9 mouse cellular contexts compared by ENCODE assay signal in genomic region chr9:96167168-96167585, GRCm38 (mm10). TPM values are rescaled to one million over a fixed set of nuclear protein-coding genes. Genes with fewer than 3 reads are reported as not detected.
DNase-seq lines count a peak whose midpoint lies in the region; TF ChIP-seq lines count a peak whose summit lies in the region.
"Had no signal": no experiment of that assay in that cellular context is flagged by ENCODE, and none has a peak within 500 bp of the region (broad histone marks: within the 10 kb centered on the region; RNA-seq: fewer than 3 reads in every experiment).

No protein-coding gene starts in this region.

- peaks cover 6 to 8% of the 10 kb centered on the region in 2 experiments; a peak in 3 of 4 replicates for H3K4me1 ChIP-seq in ES-E14 (ENCODE audit: control insufficient read depth in 2 of 2, insufficient read depth in 2 of 2, low read length in 2 of 2, poor library complexity in 1 of 2)
- no peaks in the 10 kb centered on the region for H3K4me1 ChIP-seq in heart, embryonic 10.5 days
- H3K4me1 ChIP-seq: limb, embryonic 15.5 days had no signal

- WGBS in heart, embryonic 10.5 days, result 39% methylated on average over 5 of the region's 5 CpGs

- no peaks in the 10 kb centered on the region for H3K27me3 ChIP-seq in heart, embryonic 10.5 days (ENCODE audit: insufficient read depth, poor library complexity, severe bottlenecking)
- H3K27me3 ChIP-seq: limb, embryonic 15.5 days had no signal

- TF ChIP-seq CTCF in layer of hippocampus, adult 2 months (conservative IDR thresholded peaks at IDR 0.05), result peak; percentile 92

- DNase-seq in ES-E14 (ENCODE audit: low read depth, low spot score), result peak; percentile 89
- DNase-seq in adrenal gland, adult 8-10 months, result peak; percentile 77
- peak; percentile 58 for DNase-seq in embryo, embryonic 11.5 days (ENCODE audit: low read depth, low spot score)
- DNase-seq in heart, embryonic 10.5 days (ENCODE audit: low spot score), result peak; percentile 84
- peak; percentile 26 to 73 for DNase-seq in layer of hippocampus, adult 2 months (ENCODE audit: low spot score in 2 of 2)
- DNase-seq in lung, postnatal 4 days, result peak; percentile 57 to 75
- peak; percentile 11 to 15 for DNase-seq in right cerebral cortex, postnatal 36 days (ENCODE audit: low spot score in 2 of 2)
- peak; percentile 50 for DNase-seq in yolk sac, embryonic 10.5 days (ENCODE audit: low spot score)

- no peaks in the 10 kb centered on the region for H3K9me3 ChIP-seq in ES-E14 (ENCODE audit: control insufficient read depth, insufficient read depth, low read depth, low read length)
- no peaks in the 10 kb centered on the region for H3K9me3 ChIP-seq in heart, embryonic 10.5 days
- H3K9me3 ChIP-seq: limb, embryonic 15.5 days had no signal

- H3K27ac ChIP-seq in ES-E14 (ENCODE audit: insufficient read depth, low read depth, low read length, poor library complexity, severe bottlenecking), result no peak overlapping the region
- peak overlapping the region; percentile 44; the same call in 1 of the 2 replicates for H3K27ac ChIP-seq in heart, embryonic 10.5 days
- H3K27ac ChIP-seq in layer of hippocampus, adult 2 months, result no peak overlapping the region
- H3K27ac ChIP-seq: limb, embryonic 15.5 days had no signal

- H3K4me3 ChIP-seq in ES-E14 (ENCODE audit: insufficient read depth in 1 of 2, low read depth in 1 of 2, low read length in 2 of 2, poor library complexity in 1 of 2, severe bottlenecking in 1 of 2), result no peak overlapping the region
- H3K4me3 ChIP-seq in heart, embryonic 10.5 days, result no peak overlapping the region
- no peak overlapping the region for H3K4me3 ChIP-seq in layer of hippocampus, adult 2 months
- H3K4me3 ChIP-seq: limb, embryonic 15.5 days had no signal

- H3K9ac ChIP-seq in ES-E14 (ENCODE audit: insufficient read depth, low read depth, low read length, poor library complexity, severe bottlenecking), result no peak overlapping the region
- H3K9ac ChIP-seq: limb, embryonic 15.5 days had no signal

- in situ Hi-C loops in ES-E14 (cut with MboI; ENCODE audit: low sequenced_read_pairs in 2 of 2, unreplicated experiment in 2 of 2), result no loop called here

- peaks cover 8% of the 10 kb centered on the region for H3K36me3 ChIP-seq in ES-E14 (ENCODE audit: control insufficient read depth, insufficient read depth, low read length, poor library complexity, severe bottlenecking)
- peaks cover 6% of the 10 kb centered on the region; the same call in 1 of the 2 replicates for H3K36me3 ChIP-seq in heart, embryonic 10.5 days

TF ChIP-seq in ES-E14, 5 proteins besides CTCF, POLR2A, EP300 and RAD21:
- TF ChIP-seq ZC3H11A (IDR thresholded peaks at IDR 0.05; ENCODE audit: borderline replicate concordance, low read depth, low read length) (0 out of 2 replicates have a peak, but pooled peaks have one; percentile 16), MAFK (IDR thresholded peaks at IDR 0.05; ENCODE audit: insufficient read depth, low read depth, low read length) (no peak), ZNF384 (IDR thresholded peaks at IDR 0.05; ENCODE audit: low read depth, low read length) (no peak), HCFC1 (IDR thresholded peaks at IDR 0.05; ENCODE audit: borderline replicate concordance, insufficient read depth, low read length) (no peak)
TF ChIP-seq in ES-E14: peak in this region for 1.

RNA-seq across cellular contexts. Expression of gene Tfdp2, which starts 28.9 kb away (rescaled TPM):
- 45.6 and 54.9 TPM in 2 replicates for total RNA-seq in ES-E14 (2012; rRNA removed)
- total RNA-seq in adrenal gland, adult 8-10 months (2022), result 100 to 1,000 TPM in 3 of 4 experiments, 10 to 100 TPM in 1; 86.3 to 118 (median 111) TPM
- polyA plus RNA-seq in heart, embryonic 10.5 days (2016; fragmentation: Nextera tagmentation; extraction: Ambion mirVana), result 41.9 and 45.6 TPM in 2 replicates
- total RNA-seq in layer of hippocampus, adult 2 months (2021), result 10 to 100 TPM; 42.7 to 46.1 TPM

RNA-seq across cellular contexts. Expression of gene Gk5, which starts 48.0 kb away (rescaled TPM):
- total RNA-seq in ES-E14 (2012; rRNA removed), result 12.7 and 13.2 TPM in 2 replicates
- total RNA-seq in adrenal gland, adult 8-10 months (2022), result 10 to 100 TPM in 2 of 4 experiments, 1 to 10 TPM in 2; 7.1 to 15.3 (median 10.7) TPM
- polyA plus RNA-seq in heart, embryonic 10.5 days (2016; fragmentation: Nextera tagmentation; extraction: Ambion mirVana), result 3.9 and 4.7 TPM in 2 replicates
- total RNA-seq in layer of hippocampus, adult 2 months (2021), result 1 to 10 TPM; 4.5 to 5.6 TPM

Comparison
In these comparisons a context has a peak if more than half of its experiments do, and no peak if none do; other contexts are left out.
1. DNase-seq: peak in every context shown above with its lines; median percentile 89 in ES-E14; 84 in heart, embryonic 10.5 days; 77 in adrenal gland, adult 8-10 months; 66 in lung, postnatal 4 days; 58 in embryo, embryonic 11.5 days; 50 in yolk sac, embryonic 10.5 days; 50 in layer of hippocampus, adult 2 months; 13 in right cerebral cortex, postnatal 36 days.